Mouse (Mus musculus) spleen, adult 2 months (tissue): Measurements from ENCODE around the gene Jpt1. TPM values are rescaled to one million over a fixed set of nuclear protein-coding genes. Genes with fewer than 3 reads are reported as not detected.
A peak's percentile ranks its signal among the peaks of the same experiment; 100 is the strongest.

Source experiments
- DNase-seq, 2 experiments: peaks; one replicate each; pipeline versions ENCODE4 v3.0.0 to v3.0.0-alpha.2; 2012 to 2021; ENCODE audit warnings: low spot score in 2 of 2, low read depth in 1 of 2
- H3K27ac ChIP-seq: fragments of 200-500 bp; 2 replicates; pipeline ENCODE4 v1.5.1; 2012; ENCODE audit warnings: low read length, inconsistent platforms; ENCODE audit not compliant: insufficient read depth
- H3K27me3 ChIP-seq: fragments of 200-500 bp; 2 replicates; pipeline ENCODE4 v1.6.1; 2012; ENCODE audit warnings: mild to moderate bottlenecking, moderate library complexity, low read length, inconsistent platforms; ENCODE audit not compliant: control insufficient read depth, insufficient read depth
- H3K36me3 ChIP-seq: fragments of 200-500 bp; 2 replicates; pipeline ENCODE4 v1.6.1; 2012; ENCODE audit warnings: mild to moderate bottlenecking, low read length, inconsistent platforms; ENCODE audit not compliant: control insufficient read depth, insufficient read depth
- H3K4me1 ChIP-seq: fragments of 200-500 bp; 2 replicates; pipeline ENCODE4 v1.6.1; 2011; ENCODE audit warnings: inconsistent platforms; ENCODE audit not compliant: control insufficient read depth, insufficient read depth, insufficient read length
- H3K4me3 ChIP-seq: fragments of 200-500 bp; 2 replicates; pipeline ENCODE4 v1.5.1; 2011; ENCODE audit warnings: mild to moderate bottlenecking, inconsistent platforms; ENCODE audit not compliant: insufficient read depth, insufficient read length; ENCODE audit errors: extremely low read depth
- CTCF ChIP-seq: fragments of 200-500 bp; IDR thresholded peaks from 2 replicates; pipeline ENCODE4 v1.5.1; 2011; ENCODE audit warnings: mild to moderate bottlenecking, inconsistent platforms; ENCODE audit not compliant: insufficient read depth, insufficient read length, insufficient replicate concordance; ENCODE audit errors: extremely low read depth
- POLR2A ChIP-seq: fragments of 200-500 bp; IDR thresholded peaks from 2 replicates; pipeline ENCODE4 v1.6.1; 2011; ENCODE audit warnings: low read depth, low read length, inconsistent platforms
- WGBS: fragments of 180-500 bp; shearing (Covaris S2); methylation state at CpG from one replicate; pipeline ENCODE4 v1.1.7; 2018; 5-methylcytosine and 5-hydroxymethylcytosine counted together
- polyA plus RNA-seq: library from polyadenylated mRNA; depleted of rRNA; stranded (reverse); fragments of >200 nt; gene quantifications from 2 replicates; pipeline ENCODE4 v1.2.3, GENCODE M21; 2012

The Jpt1 gene
- polyA plus RNA-seq, 1 experiment, result 178 TPM

DNA sequence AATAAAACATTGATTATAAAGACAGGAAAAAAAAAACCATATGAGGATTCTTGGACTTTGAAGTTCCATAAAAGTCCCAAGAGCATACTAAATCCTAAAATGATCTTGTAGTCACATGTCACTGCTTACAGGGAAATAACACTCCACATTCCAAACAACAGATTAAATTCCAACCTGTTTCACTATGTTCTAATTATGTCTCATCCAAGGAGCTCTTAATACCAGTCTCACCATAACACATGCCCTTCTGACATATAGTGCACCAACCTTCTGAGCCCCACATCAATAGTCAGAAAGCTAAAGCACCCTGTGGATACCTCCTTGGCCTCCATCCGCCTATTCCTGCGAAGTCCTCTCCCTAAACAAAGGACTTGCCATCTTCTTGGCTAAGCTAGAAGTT lies 6.0 kb upstream of the Jpt1 start:
- TF ChIP-seq POLR2A, result no peak
- no peak for TF ChIP-seq CTCF
- Histone ChIP-seq H3K27ac (no peak overlapping the region), H3K4me3 (no peak overlapping the region), H3K36me3 (peaks cover 12% of the 10 kb centered on the region), H3K4me1 (no peaks in the 10 kb centered on the region; the same call in 1 of the 2 replicates), H3K27me3 (no peaks in the 10 kb centered on the region)
- DNase-seq, result no peak
- 96% methylated on average over 2 of the region's 2 CpGs for WGBS

DNA sequence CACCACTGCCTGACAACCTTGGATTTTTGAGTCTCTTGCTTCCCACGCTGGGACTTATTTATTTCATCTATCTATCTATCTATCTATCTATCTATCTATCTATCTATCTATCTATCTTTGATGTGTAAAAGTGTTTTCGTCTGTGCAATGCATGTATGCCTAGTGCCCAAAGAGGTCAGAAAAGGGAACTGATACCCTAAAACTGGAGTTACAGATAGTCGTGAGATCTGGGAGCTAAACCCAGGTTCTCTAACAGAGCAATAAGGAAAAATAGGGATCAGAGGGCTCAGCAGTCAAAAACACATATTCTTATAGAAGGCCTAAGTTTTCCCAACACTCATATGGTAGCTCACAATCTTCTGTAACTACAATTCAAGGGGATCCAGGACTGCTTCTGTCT lies 5.4 kb upstream of the Jpt1 start:
- no peak for DNase-seq
- Histone ChIP-seq H3K27me3 (no peaks in the 10 kb centered on the region), H3K4me1 (peaks cover 3% of the 10 kb centered on the region; the same call in 1 of the 2 replicates), H3K36me3 (peaks cover 9% of the 10 kb centered on the region), H3K27ac (no peak overlapping the region), H3K4me3 (no peak overlapping the region)
- TF ChIP-seq POLR2A (no peak), CTCF (no peak)
- WGBS, result 51% methylated on average over 3 of the region's 3 CpGs

- no peak for DNase-seq
- Histone ChIP-seq H3K27ac (no peak overlapping the region), H3K36me3 (peaks cover 6% of the 10 kb centered on the region), H3K4me3 (no peak overlapping the region), H3K4me1 (peaks cover 3% of the 10 kb centered on the region; the same call in 1 of the 2 replicates), H3K27me3 (no peaks in the 10 kb centered on the region)
- TF ChIP-seq CTCF (no peak), POLR2A (no peak)
- WGBS, result 75% methylated on average over 9 of the region's 9 CpGs
Measured at GRCm38 (mm10) chr11:115518693-115519092, 4.5 kb upstream of the Jpt1 start.

DNA sequence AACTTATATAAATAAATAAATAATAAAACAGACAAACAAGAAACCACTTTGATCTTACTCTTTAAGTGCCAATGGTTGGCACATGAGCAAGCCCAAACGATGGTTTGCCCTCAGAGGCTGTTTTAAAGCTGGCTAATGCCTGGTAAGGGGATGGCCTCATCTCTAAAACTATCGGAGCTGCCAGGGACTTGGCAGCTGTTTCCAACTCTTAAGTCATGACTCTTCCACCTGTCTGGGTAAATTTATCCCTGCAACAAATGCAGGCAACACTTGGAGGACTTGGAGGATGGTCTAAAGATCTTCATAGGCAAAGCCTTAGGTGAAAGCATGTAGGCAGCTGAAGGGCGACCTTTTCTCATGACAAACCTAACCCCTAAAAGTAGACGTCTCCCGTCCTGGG lies 2.8 kb upstream of the Jpt1 start:
- H3K4me3 ChIP-seq, result no peak overlapping the region
- no peaks in the 10 kb centered on the region for H3K36me3 ChIP-seq
- H3K27me3 ChIP-seq, result no peaks in the 10 kb centered on the region
- H3K27ac ChIP-seq, result no peak overlapping the region
- WGBS, result 83% methylated on average over 5 of the region's 5 CpGs
- TF ChIP-seq POLR2A, result no peak
- TF ChIP-seq CTCF, result no peak
- no peak for DNase-seq
- H3K4me1 ChIP-seq, result peaks cover 8% of the 10 kb centered on the region; the same call in 1 of the 2 replicates

- WGBS, result 63% methylated on average over 6 of the region's 6 CpGs
- Histone ChIP-seq H3K27ac (no peak overlapping the region), H3K27me3 (no peaks in the 10 kb centered on the region), H3K4me3 (no peak overlapping the region), H3K36me3 (no peaks in the 10 kb centered on the region), H3K4me1 (peaks cover 20% of the 10 kb centered on the region; the same call in 1 of the 2 replicates)
- TF ChIP-seq POLR2A, result no peak
- TF ChIP-seq CTCF, result no peak
- no peak for DNase-seq
Measured at GRCm38 (mm10) chr11:115515021-115515420, 834 bp upstream of the Jpt1 start.

GRCm38 (mm10) chr11:115513271-115514237 lies 633 bp downstream of the Jpt1 start:
- peak overlapping the region; percentile 86 for H3K27ac ChIP-seq
- WGBS, result under 1% methylated on average over 57 of the region's 57 CpGs
- no peaks in the 10 kb centered on the region for H3K27me3 ChIP-seq
- H3K4me3 ChIP-seq, result peak overlapping the region; percentile 85
- H3K4me1 ChIP-seq, result peaks cover 29% of the 10 kb centered on the region; the same call in 1 of the 2 replicates
- H3K36me3 ChIP-seq, result no peaks in the 10 kb centered on the region
- TF ChIP-seq POLR2A (no peak), CTCF (no peak)
- peak in 1 of 2 experiments; percentile 33 for DNase-seq
